Comparison of ENCODE assay signal across 12 mouse cellular contexts in the genomic region with DNA sequence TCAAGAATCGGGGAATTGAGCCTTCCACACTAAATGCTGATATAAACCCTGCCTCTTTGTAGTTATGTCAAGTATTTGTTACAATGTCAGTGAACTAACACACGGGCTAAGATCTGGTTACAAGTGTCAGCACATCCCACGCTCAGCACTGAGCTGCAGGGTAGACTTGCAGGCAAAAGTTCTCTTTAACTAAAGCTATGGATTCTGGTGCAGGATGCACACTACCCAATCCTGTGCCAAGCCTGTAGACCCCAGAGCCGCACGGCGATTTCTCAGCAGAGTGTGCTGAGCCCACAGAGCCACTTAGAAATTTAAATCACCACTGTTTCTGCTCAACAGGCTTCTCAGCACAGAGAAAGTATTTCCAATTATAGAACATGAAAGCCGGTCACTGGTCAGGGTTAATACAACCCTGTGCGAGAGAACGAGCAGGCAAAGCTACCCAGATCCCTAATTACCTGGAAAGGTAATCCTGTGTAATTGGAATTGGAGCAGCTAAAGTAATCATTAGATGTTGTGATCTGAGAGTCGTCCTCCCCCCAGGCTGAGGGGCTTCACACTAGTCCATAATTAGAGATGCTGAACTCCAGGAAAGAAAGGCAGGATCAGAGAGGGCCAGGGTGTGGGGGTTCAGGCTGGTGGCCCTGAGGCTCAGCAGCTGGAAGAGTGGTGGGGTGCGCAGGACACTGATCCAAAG.
DNase-seq lines count a peak whose midpoint lies in the region; ATAC-seq lines count a peak whose summit lies in the region.
"Had no signal": no experiment of that assay in that cellular context is flagged by ENCODE, and none has a peak within 500 bp of the region (broad histone marks: within the 10 kb centered on the region; RNA-seq: fewer than 3 reads in every experiment).

No protein-coding gene starts in this region.

- no peaks in the 10 kb centered on the region for H3K9me3 ChIP-seq in heart, embryonic 14.5 days (ENCODE audit: control insufficient read depth, low read length)
- H3K9me3 ChIP-seq in midbrain, embryonic 10.5 days (replicated peaks), result no peaks in the 10 kb centered on the region
- no peaks in the 10 kb centered on the region for H3K9me3 ChIP-seq in midbrain, embryonic 11.5 days (ENCODE audit: control insufficient read depth, low read length)
- H3K9me3 ChIP-seq in forebrain, embryonic 15.5 days, result no peaks in the 10 kb centered on the region
- no peaks in the 10 kb centered on the region for H3K9me3 ChIP-seq in midbrain, embryonic 16.5 days (replicated peaks; ENCODE audit: control insufficient read depth, low read length, poor library complexity, severe bottlenecking)

- no peaks in the 10 kb centered on the region for H3K27me3 ChIP-seq in heart, embryonic 14.5 days (ENCODE audit: control insufficient read depth, insufficient read depth, low read length)
- no peaks in the 10 kb centered on the region for H3K27me3 ChIP-seq in midbrain, embryonic 10.5 days (ENCODE audit: low read depth, poor library complexity, severe bottlenecking)
- no peaks in the 10 kb centered on the region for H3K27me3 ChIP-seq in midbrain, embryonic 11.5 days (ENCODE audit: control insufficient read depth, insufficient read depth, low read length)
- peaks cover 3% of the 10 kb centered on the region; the same call in 1 of the 2 replicates for H3K27me3 ChIP-seq in forebrain, embryonic 15.5 days
- H3K27me3 ChIP-seq in midbrain, embryonic 16.5 days (ENCODE audit: control insufficient read depth, insufficient read depth, low read depth, low read length), result no peaks in the 10 kb centered on the region

- WGBS in heart, embryonic 14.5 days, result 34% methylated on average over 11 of the region's 11 CpGs
- WGBS in midbrain, embryonic 10.5 days, result 66% methylated on average over 11 of the region's 11 CpGs
- 60% methylated on average over 11 of the region's 11 CpGs for WGBS in midbrain, embryonic 11.5 days
- WGBS in forebrain, embryonic 15.5 days, result 10% methylated on average over 11 of the region's 11 CpGs
- WGBS in midbrain, embryonic 16.5 days, result 37% methylated on average over 11 of the region's 11 CpGs

- peak overlapping the region; percentile 29 to 57; a peak in 2 of 4 replicates for H3K27ac ChIP-seq in heart, embryonic 14.5 days (replicated peaks in 1 of 2; ENCODE audit: control insufficient read depth in 1 of 2, insufficient read depth in 1 of 2, low read depth in 2 of 2, low read length in 2 of 2)
- peak overlapping the region; percentile 39; the same call in 1 of the 2 replicates for H3K27ac ChIP-seq in midbrain, embryonic 10.5 days (replicated peaks)
- no peak overlapping the region for H3K27ac ChIP-seq in midbrain, embryonic 11.5 days (ENCODE audit: low read depth, low read length)
- no peak overlapping the region for H3K27ac ChIP-seq in forebrain, embryonic 15.5 days (replicated peaks)
- H3K27ac ChIP-seq in midbrain, embryonic 16.5 days (ENCODE audit: low read length), result peak overlapping the region; percentile 40

- no peak for ATAC-seq in heart, embryonic 14.5 days (ENCODE audit: insufficient number of reproducible peaks, insufficient read depth, low FRiP score, low read depth)
- no peak for ATAC-seq in midbrain, embryonic 11.5 days (ENCODE audit: low FRiP score)
- ATAC-seq in forebrain, embryonic 15.5 days (replicated peaks), result 0 out of 2 replicates have a peak, but pooled peaks have one; percentile 17
- ATAC-seq in midbrain, embryonic 16.5 days, result peak; percentile 55
- ATAC-seq in activated CD4-positive, CD25-positive, alpha-beta regulatory T cell, adult 4 months, result no peak

- no peaks in the 10 kb centered on the region for H3K36me3 ChIP-seq in heart, embryonic 14.5 days (ENCODE audit: control insufficient read depth, insufficient read depth, low read length)
- H3K36me3 ChIP-seq in midbrain, embryonic 10.5 days, result no peaks in the 10 kb centered on the region
- H3K36me3 ChIP-seq in midbrain, embryonic 11.5 days (ENCODE audit: control insufficient read depth, insufficient read depth, low read length), result no peaks in the 10 kb centered on the region
- no peaks in the 10 kb centered on the region for H3K36me3 ChIP-seq in forebrain, embryonic 15.5 days
- no peaks in the 10 kb centered on the region for H3K36me3 ChIP-seq in midbrain, embryonic 16.5 days (ENCODE audit: control insufficient read depth, insufficient read depth, low read length)

- H3K4me2 ChIP-seq in heart, embryonic 14.5 days (ENCODE audit: low read length), result peak overlapping the region; percentile 26
- H3K4me2 ChIP-seq in midbrain, embryonic 11.5 days, result no peak overlapping the region
- H3K4me2 ChIP-seq in forebrain, embryonic 15.5 days (replicated peaks), result no peak overlapping the region
- H3K4me2 ChIP-seq in midbrain, embryonic 16.5 days (ENCODE audit: low read length), result no peak overlapping the region

- peaks cover 10 to 22% of the 10 kb centered on the region in 2 experiments for H3K4me1 ChIP-seq in heart, embryonic 14.5 days (ENCODE audit: control insufficient read depth in 2 of 2, insufficient read depth in 2 of 2, low read length in 2 of 2)
- H3K4me1 ChIP-seq in midbrain, embryonic 10.5 days, result peaks cover 58% of the 10 kb centered on the region
- peaks cover 10% of the 10 kb centered on the region; the same call in 1 of the 2 replicates for H3K4me1 ChIP-seq in midbrain, embryonic 11.5 days (ENCODE audit: control insufficient read depth, insufficient read depth, low read length)
- H3K4me1 ChIP-seq in forebrain, embryonic 15.5 days, result peaks cover 43% of the 10 kb centered on the region
- H3K4me1 ChIP-seq in midbrain, embryonic 16.5 days (ENCODE audit: control insufficient read depth, insufficient read depth, low read length), result peaks cover 14% of the 10 kb centered on the region

- H3K9ac ChIP-seq in heart, embryonic 14.5 days (ENCODE audit: low read length), result peak overlapping the region; percentile 36; the same call in 1 of the 2 replicates
- no peak overlapping the region for H3K9ac ChIP-seq in midbrain, embryonic 11.5 days (ENCODE audit: low read length)
- H3K9ac ChIP-seq in forebrain, embryonic 15.5 days (replicated peaks), result no peak overlapping the region
- no peak overlapping the region for H3K9ac ChIP-seq in midbrain, embryonic 16.5 days (ENCODE audit: low read depth, low read length)

- no peak overlapping the region for H3K4me3 ChIP-seq in heart, embryonic 14.5 days (ENCODE audit: control insufficient read depth in 1 of 2, insufficient read depth in 1 of 2, low read depth in 1 of 2, low read length in 2 of 2)
- H3K4me3 ChIP-seq in midbrain, embryonic 10.5 days, result no peak overlapping the region
- no peak overlapping the region for H3K4me3 ChIP-seq in midbrain, embryonic 11.5 days (ENCODE audit: low read depth, low read length)
- H3K4me3 ChIP-seq in forebrain, embryonic 15.5 days, result no peak overlapping the region
- H3K4me3 ChIP-seq in midbrain, embryonic 16.5 days (ENCODE audit: low read depth, low read length), result no peak overlapping the region

- DNase-seq in heart, adult 18-20 months, result no peak
- DNase-seq in midbrain, embryonic 10.5 days (ENCODE audit: low spot score), result no peak
- DNase-seq in midbrain, embryonic 11.5 days (ENCODE audit: low spot score, missing footprints), result no peak
- no peak for DNase-seq in adrenal gland, postnatal 14 days
- DNase-seq: adrenal gland, postnatal 25 days; cerebellum, postnatal 14 days; kidney, postnatal 14 days; lung, postnatal 4 days had no signal

Comparison
In these comparisons a context has a peak if more than half of its experiments do, and no peak if none do; other contexts are left out.
1. ATAC-seq: peak in forebrain, embryonic 15.5 days (single experiment) and midbrain, embryonic 16.5 days (single experiment); none in heart, embryonic 14.5 days (single experiment), midbrain, embryonic 11.5 days (single experiment) and activated CD4-positive, CD25-positive, alpha-beta regulatory T cell, adult 4 months (single experiment).
2. H3K27ac ChIP-seq: peak in heart, embryonic 14.5 days (2 of 2), midbrain, embryonic 10.5 days (single experiment) and midbrain, embryonic 16.5 days (single experiment); none in midbrain, embryonic 11.5 days (single experiment) and forebrain, embryonic 15.5 days (single experiment).